Mouse (Mus musculus) liver, embryonic 14.5 days (tissue): ENCODE measurements around the gene Heatr3. TPM values are rescaled to one million over a fixed set of nuclear protein-coding genes. Genes with fewer than 3 reads are reported as not detected.

Experiments used
- ATAC-seq: fragments of 200-750 bp; cut with Nextera tagmentation; 2 replicates; pipeline ENCODE4 v1.8.0; 2017; ENCODE audit warnings: moderate number of reproducible peaks, mild to moderate bottlenecking, moderate library complexity; ENCODE audit not compliant: insufficient read depth
- DNase-seq, 3 experiments: peaks; one replicate each; pipeline ENCODE4 v3.0.0-alpha.2; 2012 to 2013; ENCODE audit warnings: low read depth in 3 of 3, low spot score in 3 of 3
- H3K27ac ChIP-seq: fragments of 300-500 bp; sonication (generic); 2 replicates; pipeline ENCODE4 v1.5.1; 2014; ENCODE audit warnings: moderate library complexity, mild to moderate bottlenecking, control low read depth, inconsistent platforms
- H3K27me3 ChIP-seq: fragments of 300-500 bp; sonication (generic); 2 replicates; pipeline ENCODE4 v1.6.1; 2014; ENCODE audit warnings: mild to moderate bottlenecking, low read length, moderate library complexity; ENCODE audit not compliant: control insufficient read depth, insufficient read depth
- H3K36me3 ChIP-seq: fragments of 300-500 bp; sonication (generic); replicated peaks from 2 replicates; pipeline ENCODE4 v1.6.1; 2014; ENCODE audit warnings: low read depth; ENCODE audit not compliant: control insufficient read depth, insufficient read depth
- H3K4me1 ChIP-seq, 2 experiments: fragments of 200-500 bp in 1 of 2; fragments of 300-500 bp in 1 of 2; sonication (generic) in 1 of 2; replicated peaks; 2 replicates each; pipeline ENCODE4 v1.6.1; 2012 to 2014; ENCODE audit warnings: antibody characterized with exemption in 1 of 2, inconsistent platforms in 1 of 2, low read length in 1 of 2; ENCODE audit not compliant: control insufficient read depth in 2 of 2, insufficient read depth in 2 of 2
- H3K4me2 ChIP-seq: fragments of 300-500 bp; sonication (generic); 2 replicates; pipeline ENCODE4 v1.6.1; 2014; ENCODE audit warnings: low read depth, mild to moderate bottlenecking, control low read depth, moderate library complexity
- H3K4me3 ChIP-seq, 2 experiments: fragments of 200-500 bp in 1 of 2; fragments of 300-500 bp in 1 of 2; sonication (generic) in 1 of 2; 2 replicates each; pipeline ENCODE4 v1.5.1; 2012 to 2014; ENCODE audit warnings: low read depth in 2 of 2, low read length in 2 of 2, mild to moderate bottlenecking in 2 of 2, control low read depth in 1 of 2, inconsistent platforms in 1 of 2, moderate library complexity in 1 of 2; ENCODE audit not compliant: insufficient read depth in 1 of 2
- H3K9ac ChIP-seq: fragments of 300-500 bp; sonication (generic); replicated peaks from 2 replicates; pipeline ENCODE4 v1.6.1; 2014; ENCODE audit warnings: mild to moderate bottlenecking, control low read depth, moderate library complexity
- H3K9me3 ChIP-seq: fragments of 300-500 bp; sonication (generic); 2 replicates; pipeline ENCODE4 v1.6.1; 2016; ENCODE audit warnings: low read length, mixed read lengths; ENCODE audit not compliant: control insufficient read depth
- CTCF ChIP-seq: IDR thresholded peaks from 2 replicates; pipeline ENCODE4 v1.5.1; 2016; ENCODE audit warnings: antibody characterized with exemption, low read depth, control low read depth
- EP300 ChIP-seq: IDR thresholded peaks from 2 replicates; pipeline ENCODE4 v1.6.1; 2016; ENCODE audit warnings: antibody characterized with exemption, low read depth
- WGBS: fragments of 180-500 bp; shearing (Covaris S2); extraction: QIAGEN DNeasy Blood & Tissue Kit; methylation state at CpG from one replicate; pipeline ENCODE4 v1.1.7; 2014; ENCODE audit not compliant: insufficient replicate concordance; 5-methylcytosine and 5-hydroxymethylcytosine counted together
- polyA plus RNA-seq, 2 experiments: library from polyadenylated mRNA; depleted of rRNA in 1 of 2; stranded (reverse) in 1 of 2; unstranded in 1 of 2; fragments of >200 nt; fragmentation: Nextera tagmentation in 1 of 2; extraction: Ambion mirVana in 1 of 2; gene quantifications; 2 replicates each; pipeline versions ENCODE4 v1.2.1 to v1.2.3; 2012 to 2014

Gene Heatr3
- polyA plus RNA-seq, 2 experiments, result 17.3 to 23.3 TPM

DNA sequence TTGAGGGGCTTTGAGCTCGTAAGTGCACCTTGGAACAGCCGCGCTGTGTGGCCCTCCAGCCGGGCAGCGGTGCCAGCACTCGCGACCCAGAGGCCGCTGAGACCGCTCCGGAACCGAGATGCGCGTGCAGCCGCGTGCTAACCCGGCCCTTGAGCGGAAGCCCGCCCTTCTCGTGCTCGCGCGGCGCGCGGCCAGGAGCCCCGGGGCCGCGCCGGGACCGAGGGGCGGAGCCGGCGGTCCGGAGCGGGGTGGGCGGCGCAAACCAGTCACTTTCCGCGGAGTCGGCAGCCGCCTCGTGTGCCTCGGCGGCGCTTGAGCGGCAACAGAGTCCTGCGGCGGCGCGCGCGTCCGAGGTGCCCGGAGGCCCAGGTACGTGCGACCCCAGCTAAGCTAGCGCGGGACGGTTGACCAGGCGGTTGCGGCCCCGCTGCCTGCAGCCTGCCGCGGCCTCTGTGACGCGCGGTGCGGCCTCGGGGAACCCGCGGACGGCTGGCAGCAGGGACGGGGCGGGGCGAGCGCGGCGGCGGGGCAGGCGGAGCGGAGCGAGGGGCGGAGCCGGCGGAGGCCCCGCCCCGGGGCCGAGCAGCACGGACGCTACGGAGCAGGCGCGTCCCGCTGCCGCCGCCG lies 61.4 kb downstream of the Heatr3 start, which contains the start of gene Tent4b:
Tent4b (plus strand) TSS at position 269 of the 627 bp plus-strand sequence.
- DNase-seq (peak; percentile 80 to 84 (median 82)), ATAC-seq (peak; percentile 95)
- H3K36me3 ChIP-seq, result peaks cover 2% of the 10 kb centered on the region; the same call in 1 of the 2 replicates
- no peaks in the 10 kb centered on the region for H3K9me3 ChIP-seq
- H3K27ac ChIP-seq, result peak within 1 kb of the TSS; percentile 85
- WGBS, result under 1% methylated on average over 82 of the region's 97 CpGs
- peak within 1 kb of the TSS; percentile 99 for H3K4me2 ChIP-seq
- peak within 1 kb of the TSS; percentile 80 for H3K9ac ChIP-seq
- H3K27me3 ChIP-seq, result no peaks in the 10 kb centered on the region
- TF ChIP-seq CTCF, result no peak
- TF ChIP-seq EP300, result no peak
- peak within 1 kb of the TSS; percentile 97 to 98 for H3K4me3 ChIP-seq
- H3K4me1 ChIP-seq, result peaks cover 8 to 19% of the 10 kb centered on the region in 2 experiments

DNA sequence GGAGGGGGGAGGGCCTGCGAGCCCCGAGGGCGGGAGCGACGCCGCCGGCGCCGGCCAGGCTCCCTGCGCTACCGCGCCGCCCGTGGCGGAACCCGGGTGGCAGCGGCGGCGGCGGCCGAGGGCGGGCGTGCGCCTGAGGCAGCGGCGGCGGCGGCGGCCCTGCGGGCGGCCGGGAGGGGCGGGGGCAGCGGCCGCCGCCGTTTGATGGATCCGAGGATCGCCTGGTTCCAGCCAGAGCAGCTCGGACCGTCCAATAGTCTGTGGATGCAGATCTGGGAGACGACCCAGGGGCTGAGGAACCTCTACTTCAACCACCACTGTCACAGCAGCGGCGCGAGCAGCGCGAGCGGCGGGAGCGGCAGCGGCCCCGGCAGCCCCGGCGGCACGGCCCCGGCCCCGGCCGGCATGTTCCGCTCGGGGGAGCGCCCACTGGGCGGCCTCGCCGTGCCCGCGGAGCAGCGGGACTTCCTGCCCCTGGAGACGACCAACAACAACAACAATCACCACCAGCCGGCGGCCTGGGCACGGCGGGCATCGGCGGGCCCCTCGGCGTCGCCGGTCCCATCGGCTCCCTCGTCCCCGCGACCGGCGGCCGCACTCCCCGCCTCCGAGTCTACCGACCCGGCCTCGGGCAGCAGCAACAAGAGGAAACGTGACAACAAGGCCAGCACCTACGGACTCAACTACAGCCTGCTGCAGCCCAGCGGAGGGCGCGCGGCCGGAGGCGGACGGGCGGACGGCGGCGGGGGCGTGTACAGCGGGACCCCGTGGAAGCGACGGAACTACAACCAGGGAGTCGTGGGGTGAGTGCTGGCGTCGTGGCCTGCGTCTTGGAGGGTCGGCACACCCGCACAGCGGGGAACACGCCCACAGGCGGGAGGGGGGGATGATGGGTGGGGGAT lies 62.3 kb downstream of the Heatr3 start:
- no peaks in the 10 kb centered on the region for H3K9me3 ChIP-seq
- peak overlapping the region; percentile 80 for H3K9ac ChIP-seq
- H3K4me1 ChIP-seq, result peaks cover 8 to 19% of the 10 kb centered on the region in 2 experiments
- DNase-seq, result peak in 1 of 3 experiments; percentile 13
- WGBS, result under 1% methylated on average over 110 of the region's 117 CpGs
- H3K27ac ChIP-seq, result peak overlapping the region; percentile 70
- H3K27me3 ChIP-seq, result no peaks in the 10 kb centered on the region
- H3K4me3 ChIP-seq, result peak overlapping the region; percentile 97 to 98
- peaks cover 2% of the 10 kb centered on the region; the same call in 1 of the 2 replicates for H3K36me3 ChIP-seq
- peak; percentile 67 for ATAC-seq
- TF ChIP-seq CTCF (no peak), EP300 (no peak)
- H3K4me2 ChIP-seq, result peak overlapping the region; percentile 99

DNA sequence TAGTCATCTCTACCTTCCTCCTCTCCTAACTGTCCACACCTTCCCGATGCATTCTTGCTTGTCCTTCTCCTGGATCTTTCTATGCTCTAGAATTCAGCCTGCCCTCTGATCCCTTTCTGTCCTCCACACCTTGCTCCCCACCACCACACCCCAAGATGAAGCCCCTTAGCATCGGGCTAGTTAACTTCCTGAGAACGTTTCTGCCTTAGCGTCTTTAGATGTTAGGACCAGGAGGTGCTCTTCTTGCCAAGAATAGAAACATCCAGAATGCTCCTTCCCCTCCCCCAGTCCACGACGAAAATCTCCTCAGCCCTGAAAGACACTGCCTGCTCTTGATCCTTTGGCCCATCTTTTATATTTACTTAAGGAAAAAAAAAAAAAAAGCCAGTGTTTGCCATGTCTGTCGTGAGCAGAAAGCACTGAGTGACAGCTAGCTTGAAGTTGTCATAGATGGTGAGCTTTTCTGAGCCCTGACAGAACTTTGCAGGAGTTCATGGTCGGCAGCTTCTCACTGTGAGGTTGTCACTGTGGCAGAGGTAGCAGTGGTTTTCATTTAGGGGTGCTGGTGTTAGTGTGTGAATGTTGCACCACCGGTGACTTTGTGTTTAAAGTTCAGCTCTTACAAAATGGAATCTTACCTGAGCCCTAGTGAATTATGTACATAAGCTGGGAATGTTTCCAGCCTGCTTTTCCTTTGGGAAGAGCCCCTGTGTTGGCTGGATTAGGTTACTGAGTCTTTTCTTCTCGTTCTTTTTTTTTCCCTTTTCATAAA lies 63.3 kb downstream of the Heatr3 start:
- peak overlapping the region; percentile 33; the same call in 1 of the 2 replicates for H3K27ac ChIP-seq
- peaks cover 8 to 19% of the 10 kb centered on the region in 2 experiments for H3K4me1 ChIP-seq
- ATAC-seq, result no peak
- H3K36me3 ChIP-seq, result peaks cover 2% of the 10 kb centered on the region
- no peaks in the 10 kb centered on the region for H3K9me3 ChIP-seq
- peak overlapping the region; percentile 80 for H3K9ac ChIP-seq
- WGBS, result 23% methylated on average over 10 of the region's 10 CpGs
- H3K4me3 ChIP-seq, result peak overlapping the region; percentile 97 to 98
- TF ChIP-seq EP300 (no peak), CTCF (no peak)
- no peaks in the 10 kb centered on the region for H3K27me3 ChIP-seq
- peak overlapping the region; percentile 99 for H3K4me2 ChIP-seq
- no peak for DNase-seq

DNA sequence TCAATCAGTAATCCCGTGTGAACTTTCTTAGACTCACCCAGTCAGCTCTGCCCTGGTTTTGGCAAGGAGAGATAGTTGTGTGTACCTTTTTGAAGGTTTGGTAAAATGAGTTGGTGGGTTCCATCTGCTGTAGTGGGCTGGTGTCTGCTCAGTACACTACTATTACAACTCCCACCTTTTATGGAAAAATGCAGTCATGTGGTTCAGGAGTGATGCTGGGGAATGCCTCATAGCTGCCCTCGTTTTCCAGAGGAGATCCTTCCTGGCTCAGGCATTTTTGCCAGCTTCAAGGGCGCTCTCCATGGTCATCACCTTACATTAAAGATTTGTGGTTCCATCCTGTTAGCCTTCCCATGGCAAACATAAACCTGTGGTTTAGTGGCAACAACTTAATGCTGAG lies 64.0 kb downstream of the Heatr3 start:
- Histone ChIP-seq H3K9me3 (no peaks in the 10 kb centered on the region), H3K4me3 (peak overlapping the region in 1 of 2 experiments; percentile 98; a peak in 2 of 4 replicates), H3K36me3 (peaks cover 5% of the 10 kb centered on the region), H3K27me3 (no peaks in the 10 kb centered on the region), H3K9ac (0 out of 2 replicates have a peak overlapping the region, but pooled peaks have one; percentile 13), H3K4me1 (peaks cover 8 to 19% of the 10 kb centered on the region in 2 experiments), H3K4me2 (peak overlapping the region; percentile 99), H3K27ac (no peak overlapping the region; the same call in 1 of the 2 replicates)
- no peak for DNase-seq
- ATAC-seq, result no peak
- 62% methylated on average over 3 of the region's 3 CpGs for WGBS
- TF ChIP-seq CTCF, result no peak
- TF ChIP-seq EP300, result no peak
